Mouse (Mus musculus) kidney, postnatal 14 days (tissue): ENCODE data around the gene Pax8.
A peak's percentile ranks its signal among the peaks of the same experiment; 100 is the strongest.

Experiments used
- DNase-seq: peaks from one replicate; pipeline ENCODE4 v3.0.0; 2022; ENCODE audit warnings: mixed read lengths

Gene Pax8

GRCm38 (mm10) chr2:24475420-24475819, at the start of gene Pax8:
Gene Pax8 (minus strand): TSS chr2:24475599.
- peak; percentile 93 for DNase-seq

GRCm38 (mm10) chr2:24521430-24522226, 46.2 kb upstream of the Pax8 start:
- DNase-seq = peak; percentile 45

GRCm38 (mm10) chr2:24520576-24521272, 45.3 kb upstream of the Pax8 start:
- DNase-seq = peak; percentile 56

- DNase-seq = no peak
These were observed 41.5 kb upstream of the Pax8 start for GRCm38 (mm10) chr2:24516946-24517345.

GRCm38 (mm10) chr2:24507359-24507758, 32.0 kb upstream of the Pax8 start:
- no peak for DNase-seq

GRCm38 (mm10) chr2:24502963-24503471, 27.6 kb upstream of the Pax8 start:
- peak; percentile 79 for DNase-seq

GRCm38 (mm10) chr2:24500921-24501320, 25.5 kb upstream of the Pax8 start:
- no peak for DNase-seq

GRCm38 (mm10) chr2:24490564-24490963, 15.2 kb upstream of the Pax8 start:
- DNase-seq = no peak

GRCm38 (mm10) chr2:24488660-24489059, 13.3 kb upstream of the Pax8 start:
- DNase-seq = no peak

GRCm38 (mm10) chr2:24487056-24487825, 11.8 kb upstream of the Pax8 start:
- DNase-seq = peak; percentile 80

- DNase-seq = no peak
These were observed 10.0 kb upstream of the Pax8 start for GRCm38 (mm10) chr2:24485398-24485797.

GRCm38 (mm10) chr2:24479906-24480305, 4.5 kb upstream of the Pax8 start:
- DNase-seq = peak; percentile 68

GRCm38 (mm10) chr2:24479151-24479550, 3.8 kb upstream of the Pax8 start:
- peak; percentile 84 for DNase-seq

- peak; percentile 62 for DNase-seq
These were observed 3.2 kb upstream of the Pax8 start for GRCm38 (mm10) chr2:24478611-24479010.

GRCm38 (mm10) chr2:24474514-24475378, 653 bp downstream of the Pax8 start:
- no peak for DNase-seq

- no peak for DNase-seq
These were observed 1.5 kb downstream of the Pax8 start for GRCm38 (mm10) chr2:24473641-24474511.

- DNase-seq = peak; percentile 39
These were observed 2.7 kb downstream of the Pax8 start for GRCm38 (mm10) chr2:24472677-24473076.

GRCm38 (mm10) chr2:24472111-24472510, 3.3 kb downstream of the Pax8 start:
- no peak for DNase-seq

- DNase-seq = peak; percentile 70
These were observed 6.3 kb downstream of the Pax8 start for GRCm38 (mm10) chr2:24469102-24469501.

GRCm38 (mm10) chr2:24468430-24468829, 7.0 kb downstream of the Pax8 start:
- no peak for DNase-seq

- DNase-seq = no peak
These were observed 8.2 kb downstream of the Pax8 start for GRCm38 (mm10) chr2:24467156-24467555.
